Mouse (Mus musculus) left cerebral cortex, adult 8-10 months (tissue): ENCODE data around the gene Kcns3. TPM values are rescaled to one million over a fixed set of nuclear protein-coding genes. Genes with fewer than 3 reads are reported as not detected.
"Not testable (repeated sequence)": the region's sequence is repeated elsewhere in the genome, so short reads cannot be mapped to it uniquely, and the experiment has no call there.

Experiments used
- DNase-seq, 2 experiments: peaks; one replicate each; pipeline ENCODE4 v3.0.0; 2022; ENCODE audit warnings: low spot score in 2 of 2
- total RNA-seq, 4 experiments: library from RNA; stranded (reverse); gene quantifications; 2 replicates each; pipeline ENCODE4 v1.2.4; 2022

Gene Kcns3
- total RNA-seq, 4 experiments from 2014 or later, result 7.5 to 9.1 (median 8.5) TPM

DNA sequence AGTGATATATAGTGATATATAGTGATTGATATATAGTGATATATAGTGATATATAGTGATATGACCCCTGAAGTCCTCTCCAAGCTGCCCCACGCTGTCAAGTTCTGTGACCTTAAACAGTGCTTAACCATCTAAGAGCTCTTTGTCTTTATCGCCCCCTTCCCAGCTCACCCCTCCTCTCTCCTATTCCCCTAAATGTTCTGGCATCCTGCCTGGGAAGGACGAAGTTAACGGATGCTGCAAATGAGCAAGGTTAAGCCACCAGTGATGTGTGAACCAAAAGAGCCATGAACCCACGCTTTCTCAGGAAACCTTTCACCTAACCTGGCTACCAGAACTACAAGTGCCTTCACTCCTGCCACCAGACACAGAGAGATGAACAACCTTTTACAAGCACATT is 64.0 kb downstream of the Kcns3 start:
- no peak for DNase-seq

GRCm38 (mm10) chr12:11071079-11071478 is 79.8 kb downstream of the Kcns3 start:
- no peak for DNase-seq

GRCm38 (mm10) chr12:11066865-11067264 is 84.0 kb downstream of the Kcns3 start:
- no peak for DNase-seq

- DNase-seq, result not testable (repeated sequence)
Measured at GRCm38 (mm10) chr12:11052676-11053075, 98.2 kb downstream of the Kcns3 start.

DNA sequence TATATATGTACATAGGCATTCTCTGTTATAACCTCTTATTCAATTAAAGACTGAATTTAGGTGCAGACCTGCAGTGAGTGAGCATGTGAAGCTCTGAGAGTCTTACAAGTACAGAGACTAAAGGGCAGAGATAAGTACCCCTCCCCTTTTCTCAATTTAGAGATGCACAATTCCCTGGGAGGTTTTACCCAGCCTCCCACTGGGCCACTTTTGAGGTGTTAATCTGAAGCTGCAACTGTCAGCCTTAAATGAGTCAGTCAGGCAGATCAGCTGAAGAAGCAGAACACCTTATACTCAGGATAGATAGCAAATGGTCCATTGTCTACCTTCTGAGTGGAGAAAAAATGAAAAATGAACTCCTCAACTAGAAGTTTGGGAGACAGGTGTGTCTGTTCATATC is 109.0 kb downstream of the Kcns3 start:
- DNase-seq, result no peak

Other genes with a start within 250 kb of the Kcns3 start
- gene Msgn1, start 57.9 kb upstream of the Kcns3 start, total RNA-seq, result not detected
- gene Gen1, start 114.7 kb upstream of the Kcns3 start, total RNA-seq, result 1 to 10 TPM; 1.5 to 2.0 (median 1.8) TPM
- 10 to 100 TPM; 28.5 to 37.1 (median 32.3) TPM for gene Smc6, start 114.8 kb upstream of the Kcns3 start, total RNA-seq